Mouse (Mus musculus): ENCODE results near the gene Fam124b. TPM values are rescaled to one million over a fixed set of nuclear protein-coding genes. Genes with fewer than 3 reads are reported as not detected.

Gene Fam124b
- total and polyA plus RNA-seq, 2 experiments from 2014 or later, result 0.24 to 0.31 TPM

DNA sequence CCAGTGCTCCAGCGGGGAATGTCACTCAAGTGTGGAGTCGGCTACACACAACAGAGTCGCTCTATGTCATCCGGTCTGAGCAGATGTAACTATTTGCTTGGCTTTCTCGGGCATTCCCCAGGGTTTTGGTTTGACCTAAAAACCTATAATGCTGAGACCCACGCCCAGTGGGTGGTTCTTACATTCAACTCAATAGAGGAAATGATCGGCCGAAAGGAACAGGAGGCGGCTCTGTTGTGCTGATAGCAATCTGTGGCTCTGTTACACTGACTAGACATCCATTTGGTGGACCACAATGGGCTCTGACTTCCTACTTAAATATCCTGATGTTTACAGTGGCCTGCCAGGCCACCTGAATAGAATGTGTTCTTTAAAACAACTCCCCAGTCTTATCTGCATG is 4.4 kb downstream of the Fam124b start:
- no peak overlapping the region for H3K4me2 ChIP-seq (ENCODE audit: low read depth)
- no peak for DNase-seq
- H3K9ac ChIP-seq, result no peak overlapping the region
- H3K4me1 ChIP-seq (ENCODE audit: insufficient read depth), result no peaks in the 10 kb centered on the region
- no peaks in the 10 kb centered on the region for H3K9me3 ChIP-seq (ENCODE audit: low read length)
- no peak overlapping the region for H3K27ac ChIP-seq (ENCODE audit: low read depth, low read length)
- no peak for ATAC-seq
- H3K36me3 ChIP-seq (ENCODE audit: insufficient read depth), result no peaks in the 10 kb centered on the region
- no peak overlapping the region for H3K4me3 ChIP-seq (ENCODE audit: low read depth, low read length)
- 78% methylated on average over 9 of the region's 9 CpGs for WGBS
- no peaks in the 10 kb centered on the region for H3K27me3 ChIP-seq (ENCODE audit: insufficient read depth, low read length)
- no peak for TF ChIP-seq CTCF (IDR thresholded peaks at IDR 0.05; ENCODE audit: low read depth)

GRCm38 (mm10) chr1:80213146-80213545 is 5.1 kb downstream of the Fam124b start:
- no peak overlapping the region for H3K4me3 ChIP-seq (ENCODE audit: low read depth, low read length)
- H3K9me3 ChIP-seq (ENCODE audit: low read length), result no peaks in the 10 kb centered on the region
- WGBS, result 86% methylated on average over 10 of the region's 10 CpGs
- ATAC-seq (no peak), DNase-seq (no peak)
- H3K27me3 ChIP-seq (ENCODE audit: insufficient read depth, low read length), result no peaks in the 10 kb centered on the region
- H3K9ac ChIP-seq, result no peak overlapping the region
- no peak for TF ChIP-seq CTCF (IDR thresholded peaks at IDR 0.05; ENCODE audit: low read depth)
- H3K4me1 ChIP-seq (ENCODE audit: insufficient read depth), result no peaks in the 10 kb centered on the region
- no peaks in the 10 kb centered on the region for H3K36me3 ChIP-seq (ENCODE audit: insufficient read depth)
- H3K27ac ChIP-seq (ENCODE audit: low read depth, low read length), result no peak overlapping the region
- no peak overlapping the region for H3K4me2 ChIP-seq (ENCODE audit: low read depth)

GRCm38 (mm10) chr1:80202314-80202713 is 16.0 kb downstream of the Fam124b start:
- TF ChIP-seq CTCF (IDR thresholded peaks at IDR 0.05; ENCODE audit: low read depth), result no peak
- DNase-seq (no peak), ATAC-seq (no peak)
- 87% methylated on average over 3 of the region's 3 CpGs for WGBS
- H3K9me3 ChIP-seq (ENCODE audit: low read length), result no peaks in the 10 kb centered on the region
- H3K4me2 ChIP-seq (ENCODE audit: low read depth), result no peak overlapping the region
- H3K4me3 ChIP-seq (ENCODE audit: low read depth, low read length), result no peak overlapping the region
- H3K9ac ChIP-seq, result no peak overlapping the region
- H3K27ac ChIP-seq (ENCODE audit: low read depth, low read length), result no peak overlapping the region
- H3K27me3 ChIP-seq (ENCODE audit: insufficient read depth, low read length), result no peaks in the 10 kb centered on the region
- H3K36me3 ChIP-seq (ENCODE audit: insufficient read depth), result no peaks in the 10 kb centered on the region
- no peaks in the 10 kb centered on the region for H3K4me1 ChIP-seq (ENCODE audit: insufficient read depth)

GRCm38 (mm10) chr1:80192837-80193236 is 25.4 kb downstream of the Fam124b start:
- Histone ChIP-seq H3K4me1 (ENCODE audit: insufficient read depth) (no peaks in the 10 kb centered on the region), H3K9me3 (ENCODE audit: low read length) (no peaks in the 10 kb centered on the region), H3K27me3 (ENCODE audit: insufficient read depth, low read length) (no peaks in the 10 kb centered on the region), H3K4me2 (ENCODE audit: low read depth) (no peak overlapping the region), H3K36me3 (ENCODE audit: insufficient read depth) (no peaks in the 10 kb centered on the region), H3K4me3 (ENCODE audit: low read depth, low read length) (no peak overlapping the region), H3K27ac (ENCODE audit: low read depth, low read length) (no peak overlapping the region), H3K9ac (no peak overlapping the region)
- TF ChIP-seq CTCF (IDR thresholded peaks at IDR 0.05; ENCODE audit: low read depth), result no peak
- WGBS, result 89% methylated on average over 8 of the region's 8 CpGs
- DNase-seq, result no peak
- ATAC-seq, result no peak

- H3K4me2 ChIP-seq (ENCODE audit: low read depth), result no peak overlapping the region
- H3K4me3 ChIP-seq (ENCODE audit: low read depth, low read length), result no peak overlapping the region
- ATAC-seq (0 out of 2 replicates have a peak, but pooled peaks have one; percentile 10), DNase-seq (no peak)
- no peak overlapping the region for H3K9ac ChIP-seq
- no peak overlapping the region for H3K27ac ChIP-seq (ENCODE audit: low read depth, low read length)
- no peak for TF ChIP-seq CTCF (IDR thresholded peaks at IDR 0.05; ENCODE audit: low read depth)
- H3K27me3 ChIP-seq (ENCODE audit: insufficient read depth, low read length), result no peaks in the 10 kb centered on the region
- no peaks in the 10 kb centered on the region for H3K4me1 ChIP-seq (ENCODE audit: insufficient read depth)
- H3K36me3 ChIP-seq (ENCODE audit: insufficient read depth), result no peaks in the 10 kb centered on the region
- no peaks in the 10 kb centered on the region for H3K9me3 ChIP-seq (ENCODE audit: low read length)
- whole genome bisulfite sequencing, result 49% methylated on average over 3 of the region's 3 CpGs
Observed at GRCm38 (mm10) chr1:80181414-80181805, 36.9 kb downstream of the Fam124b start.

DNA sequence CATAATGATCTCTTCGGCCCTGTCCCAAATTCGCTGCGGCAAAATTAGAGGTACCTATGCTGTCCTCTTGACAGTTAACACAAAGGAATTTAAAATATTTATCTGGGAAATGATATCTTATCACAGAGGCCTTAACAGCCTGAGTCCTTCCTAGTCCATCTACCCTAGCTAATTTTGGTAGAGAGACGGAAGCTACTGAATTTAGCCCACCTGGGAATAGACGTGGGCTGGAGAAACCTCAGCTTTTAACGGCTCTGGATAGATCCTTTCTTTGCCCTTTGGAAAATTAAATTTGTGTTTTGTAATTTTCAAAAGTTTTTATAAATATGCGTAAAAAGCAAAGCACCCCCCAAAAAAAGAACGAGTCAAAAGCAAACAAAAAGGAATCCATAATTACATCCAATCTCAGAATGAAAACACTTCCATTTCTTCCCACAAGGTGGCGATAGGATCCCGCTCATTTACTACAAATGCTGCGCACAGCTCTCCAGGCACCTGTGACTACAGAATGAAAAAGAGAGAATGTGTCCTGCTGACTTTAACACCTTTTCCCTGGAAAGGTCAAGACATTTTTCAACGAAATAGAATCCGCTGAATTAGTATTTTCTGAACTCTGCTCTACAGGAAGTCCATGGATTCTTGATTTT is 37.4 kb downstream of the Fam124b start:
- no peaks in the 10 kb centered on the region for H3K9me3 ChIP-seq (ENCODE audit: low read length)
- TF ChIP-seq CTCF (IDR thresholded peaks at IDR 0.05; ENCODE audit: low read depth), result peak; percentile 91
- no peaks in the 10 kb centered on the region for H3K36me3 ChIP-seq (ENCODE audit: insufficient read depth)
- peak; percentile 69 for ATAC-seq
- peak; percentile 88 for DNase-seq
- no peak overlapping the region for H3K9ac ChIP-seq
- no peak overlapping the region for H3K27ac ChIP-seq (ENCODE audit: low read depth, low read length)
- 42% methylated on average over 13 of the region's 13 CpGs for WGBS
- no peaks in the 10 kb centered on the region for H3K4me1 ChIP-seq (ENCODE audit: insufficient read depth)
- H3K27me3 ChIP-seq (ENCODE audit: insufficient read depth, low read length), result no peaks in the 10 kb centered on the region
- H3K4me2 ChIP-seq (ENCODE audit: low read depth), result no peak overlapping the region
- H3K4me3 ChIP-seq (ENCODE audit: low read depth, low read length), result no peak overlapping the region

DNA sequence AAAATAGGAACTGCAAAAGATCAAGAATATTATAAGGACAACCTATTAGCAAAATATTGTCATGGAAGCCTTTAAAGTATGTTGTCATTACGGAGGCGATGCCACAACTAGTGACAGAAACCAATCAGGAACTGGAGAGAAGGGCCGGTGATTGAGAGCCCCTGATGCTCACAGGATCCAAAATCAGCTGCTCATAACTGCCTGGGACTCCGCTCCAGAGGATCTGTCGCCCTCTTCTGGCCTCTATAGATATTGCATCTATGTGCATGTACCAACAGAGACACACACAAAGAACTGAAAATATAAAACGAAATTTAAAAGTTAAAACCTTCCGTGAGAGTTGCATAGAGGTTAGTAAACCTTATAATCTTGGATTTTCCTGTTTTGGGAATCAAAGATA is 38.1 kb downstream of the Fam124b start:
- WGBS, result 63% methylated on average over 7 of the region's 7 CpGs
- no peak overlapping the region for H3K27ac ChIP-seq (ENCODE audit: low read depth, low read length)
- no peak for ATAC-seq

More for the DNA sequence above, 38.1 kb downstream of the Fam124b start:
- DNase-seq, result peak; percentile 72
- Histone ChIP-seq H3K9ac (no peak overlapping the region), H3K4me3 (ENCODE audit: low read depth, low read length) (no peak overlapping the region), H3K27me3 (ENCODE audit: insufficient read depth, low read length) (no peaks in the 10 kb centered on the region), H3K4me1 (ENCODE audit: insufficient read depth) (no peaks in the 10 kb centered on the region), H3K36me3 (ENCODE audit: insufficient read depth) (no peaks in the 10 kb centered on the region), H3K9me3 (ENCODE audit: low read length) (no peaks in the 10 kb centered on the region), H3K4me2 (ENCODE audit: low read depth) (no peak overlapping the region)
- peak; percentile 69 for TF ChIP-seq CTCF (IDR thresholded peaks at IDR 0.05; ENCODE audit: low read depth)
